Mouse (Mus musculus) activated CD4-positive, CD25-positive, alpha-beta regulatory T cell, adult 4 months (primary cell): ENCODE data around the gene Mast4. TPM values are rescaled to one million over a fixed set of nuclear protein-coding genes. Genes with fewer than 3 reads are reported as not detected.

Experiments
- ATAC-seq: one replicate; pipeline ENCODE4 v1.8.0; 2017
- polyA plus RNA-seq, 2 experiments: library from polyadenylated mRNA; unstranded; fragments of 100-300 nt; shearing (Covaris generic); gene quantifications; one replicate each; pipeline ENCODE4 v1.2.1; 2017

The Mast4 gene
- polyA plus RNA-seq, 2 experiments from 2014 or later: 10.1 to 13.1 TPM

DNA sequence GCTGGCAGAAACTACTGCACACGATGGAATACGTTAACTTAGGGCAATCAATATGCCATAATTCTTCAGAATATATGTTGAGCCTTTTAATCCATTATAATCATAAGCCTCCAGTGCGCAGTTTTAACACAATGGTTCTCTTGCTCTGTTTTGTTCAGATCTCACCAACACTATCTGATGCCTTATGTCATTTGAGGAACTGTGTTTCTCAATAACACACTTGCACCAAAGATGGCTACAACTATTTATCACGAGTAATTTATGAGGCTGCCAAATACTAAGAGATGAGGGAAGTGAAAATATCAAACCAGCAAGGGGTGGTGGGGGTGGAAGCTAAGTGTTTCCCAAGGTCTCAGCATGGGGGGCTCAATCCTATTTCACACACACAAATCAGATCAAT lies 448.1 kb downstream of the Mast4 start:
- ATAC-seq: no peak

DNA sequence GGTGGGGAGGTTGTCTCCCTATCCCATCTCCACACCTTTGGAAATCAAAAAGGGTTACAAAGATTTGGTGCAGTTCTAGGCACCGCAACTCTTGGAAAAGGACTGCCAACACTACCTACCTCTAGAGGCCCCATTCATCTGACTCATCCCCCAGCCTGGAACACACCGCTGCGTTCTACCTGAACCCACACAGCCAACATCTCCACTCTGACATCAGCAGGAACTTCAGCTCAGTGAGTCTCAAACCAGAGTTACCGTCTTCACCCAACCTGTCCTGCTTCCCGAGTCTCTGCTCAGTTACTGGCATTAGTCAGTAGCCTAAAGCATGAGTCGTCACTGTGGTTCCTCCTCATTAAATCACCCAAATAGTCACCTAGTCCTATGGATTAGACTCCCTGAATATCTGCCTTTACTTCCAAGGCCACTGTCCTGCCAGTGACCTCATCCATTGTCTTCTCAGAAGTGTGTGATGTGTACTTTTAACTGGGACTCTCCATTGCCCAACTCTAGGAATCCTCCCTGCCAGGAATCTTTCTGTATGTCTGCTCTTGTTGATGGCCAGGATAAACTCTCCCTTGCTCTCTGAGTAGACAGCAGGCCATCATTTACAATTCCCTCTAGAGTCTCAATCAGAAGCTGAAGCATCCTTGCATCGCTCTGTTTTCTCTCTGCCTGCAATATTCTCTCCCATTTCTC lies 453.8 kb downstream of the Mast4 start:
- ATAC-seq: no peak

DNA sequence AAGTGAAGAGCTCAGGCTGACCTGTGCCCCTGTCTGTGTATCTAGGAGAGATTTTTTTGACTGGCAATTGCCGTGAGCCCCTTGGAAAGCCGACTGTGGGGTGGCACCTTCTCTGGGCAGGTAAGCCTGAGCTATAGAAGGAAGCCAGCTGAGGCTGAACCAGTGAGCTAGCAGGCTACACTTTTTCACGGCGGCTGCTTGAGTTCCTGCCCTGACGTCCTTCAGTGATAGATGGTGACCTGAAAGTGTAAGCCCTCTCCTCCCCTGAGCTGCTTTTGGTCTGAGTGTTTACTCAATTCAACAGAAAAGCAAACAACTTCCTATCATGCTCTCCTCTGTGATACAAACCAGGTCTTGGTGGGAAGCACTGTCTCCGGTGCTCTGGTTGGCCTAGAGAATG lies 455.7 kb downstream of the Mast4 start:
- ATAC-seq: no peak

DNA sequence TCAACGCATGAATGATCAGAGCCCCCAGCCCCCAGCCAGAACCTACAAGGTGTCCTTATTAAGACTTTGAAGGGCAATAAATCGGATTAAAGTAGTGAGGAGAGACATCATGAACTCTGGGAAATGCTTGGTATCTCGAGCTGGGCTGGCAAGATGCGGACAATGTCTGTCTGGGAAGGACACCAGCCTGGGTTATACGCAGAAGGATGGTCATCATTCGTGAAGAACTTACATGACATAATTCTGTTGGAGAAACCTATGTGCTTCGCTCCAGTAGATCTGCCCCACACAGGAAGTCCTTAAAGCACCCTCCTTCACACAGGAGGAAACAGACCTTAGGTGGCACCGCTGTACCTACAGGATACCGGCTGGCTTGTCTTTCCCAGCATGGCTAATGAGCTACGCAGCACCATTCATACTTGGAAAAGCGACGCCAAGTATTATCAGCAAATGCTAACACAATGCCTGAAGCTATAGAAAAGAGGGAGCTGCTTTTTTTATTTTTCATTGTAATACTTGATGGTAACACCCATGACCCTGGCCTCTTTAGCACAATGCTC lies 456.5 kb downstream of the Mast4 start:
- no peak for ATAC-seq

DNA sequence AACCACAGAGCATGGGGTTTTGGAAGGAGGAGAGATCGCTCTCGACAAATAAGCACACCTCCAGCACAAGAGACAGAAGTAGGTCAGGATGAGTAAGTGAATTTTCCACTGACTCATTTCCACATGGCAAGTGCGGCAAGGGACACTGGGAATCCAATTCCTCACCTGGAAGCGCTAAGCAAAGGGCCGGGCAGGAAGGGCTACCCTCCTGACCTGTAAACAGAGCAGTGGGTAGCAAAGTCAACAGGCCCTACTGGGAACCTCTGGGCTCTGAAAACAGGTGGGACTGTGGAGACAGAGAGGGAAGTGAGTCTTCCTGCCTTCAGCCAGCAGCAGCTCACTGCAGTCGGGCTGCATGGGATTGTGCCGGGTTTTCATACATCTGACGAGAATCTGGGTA lies 457.1 kb downstream of the Mast4 start:
- ATAC-seq: no peak

DNA sequence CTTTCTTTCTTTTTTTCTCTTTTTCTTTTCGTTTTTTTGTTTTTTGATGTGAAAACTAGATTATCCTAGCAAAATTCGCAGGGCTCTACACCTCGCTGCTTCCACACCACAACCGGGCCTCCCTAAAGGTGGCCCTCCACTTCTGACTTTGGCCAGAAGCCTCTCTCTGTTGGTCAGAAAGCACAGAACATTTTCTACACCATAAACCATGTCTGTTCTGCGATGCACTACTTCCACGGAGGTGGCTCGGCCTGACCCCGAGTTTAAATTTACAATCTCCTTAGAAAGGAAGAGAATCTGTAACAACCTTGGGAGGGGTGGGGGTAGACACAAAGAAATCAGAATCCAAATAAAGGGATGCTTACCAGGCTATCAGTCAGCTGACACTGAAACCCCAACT lies 458.8 kb downstream of the Mast4 start:
- ATAC-seq: no peak

DNA sequence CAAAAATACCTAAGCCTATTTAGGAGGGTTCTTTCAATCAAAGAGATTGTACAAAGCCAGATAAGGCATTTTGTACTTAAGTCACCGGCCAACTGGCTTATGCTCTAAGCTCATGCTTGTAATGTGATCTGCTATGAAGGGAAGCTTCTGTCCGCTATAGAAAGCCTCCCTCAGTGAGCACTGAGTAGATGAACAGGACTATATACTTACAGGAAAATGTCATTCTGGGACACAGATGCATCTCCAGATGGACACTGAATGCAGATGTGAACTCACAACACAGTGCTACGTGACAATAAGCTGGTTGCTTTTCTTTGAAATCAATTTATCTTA lies 459.2 kb downstream of the Mast4 start:
- ATAC-seq: no peak

DNA sequence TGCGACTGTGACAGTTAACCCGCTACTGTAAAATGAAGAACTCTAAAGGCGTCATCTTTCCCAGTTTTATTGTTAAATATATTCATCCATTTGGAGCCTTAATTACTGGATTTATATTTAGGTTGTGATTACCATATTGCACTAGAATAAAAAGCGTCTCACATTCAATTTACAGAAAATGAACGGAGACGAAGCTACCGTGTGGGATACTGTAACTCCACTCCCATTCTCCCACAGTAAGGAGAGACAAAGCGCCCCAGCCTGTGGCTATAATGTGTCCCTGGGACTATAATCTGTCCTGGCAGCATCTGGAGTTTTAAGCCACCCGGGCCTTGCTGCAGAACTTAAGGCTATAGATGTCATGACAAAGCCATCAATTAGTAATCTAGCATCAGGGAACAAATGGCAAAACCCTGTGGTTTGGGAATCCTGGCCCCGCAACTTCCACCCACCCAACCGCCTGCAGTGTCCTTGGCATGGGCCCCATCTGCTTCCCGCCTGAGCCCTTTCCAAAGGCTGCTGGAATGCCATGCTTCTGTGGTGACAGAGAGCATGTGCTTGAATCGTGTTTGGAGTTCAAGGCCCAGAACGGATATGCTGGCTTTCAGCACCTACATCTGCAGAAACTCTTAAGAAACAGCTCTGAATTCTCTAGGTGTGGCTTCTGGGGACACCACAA lies 459.7 kb downstream of the Mast4 start:
- no peak for ATAC-seq

DNA sequence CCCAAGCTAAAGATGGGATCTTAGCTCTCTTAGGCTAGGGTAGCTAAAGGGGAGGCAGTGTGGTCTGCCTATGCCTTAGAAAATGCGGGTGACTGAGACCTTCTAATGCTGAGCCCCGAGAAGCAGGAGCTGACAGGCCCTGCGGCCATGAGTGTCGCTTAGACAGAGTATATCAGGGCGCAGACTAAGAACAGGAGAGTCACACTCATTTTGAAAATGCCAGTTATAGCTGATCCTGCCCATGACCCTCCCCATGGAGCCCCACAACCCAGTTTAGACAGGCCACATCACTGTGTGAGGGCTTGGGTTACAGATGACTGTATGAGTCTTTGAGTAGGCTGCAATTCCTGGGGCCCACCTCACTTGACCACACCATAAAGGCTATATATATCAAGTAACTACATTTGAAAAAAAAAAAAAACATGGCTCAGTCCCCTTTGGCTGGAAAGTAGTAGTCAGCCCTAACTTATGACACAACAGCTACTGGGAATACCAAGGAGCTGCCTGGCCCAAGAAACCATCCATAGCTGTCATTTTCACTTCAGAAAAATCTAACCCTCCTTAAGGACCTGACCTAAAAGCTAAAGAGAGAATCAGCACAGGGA lies 460.8 kb downstream of the Mast4 start:
- no peak for ATAC-seq

DNA sequence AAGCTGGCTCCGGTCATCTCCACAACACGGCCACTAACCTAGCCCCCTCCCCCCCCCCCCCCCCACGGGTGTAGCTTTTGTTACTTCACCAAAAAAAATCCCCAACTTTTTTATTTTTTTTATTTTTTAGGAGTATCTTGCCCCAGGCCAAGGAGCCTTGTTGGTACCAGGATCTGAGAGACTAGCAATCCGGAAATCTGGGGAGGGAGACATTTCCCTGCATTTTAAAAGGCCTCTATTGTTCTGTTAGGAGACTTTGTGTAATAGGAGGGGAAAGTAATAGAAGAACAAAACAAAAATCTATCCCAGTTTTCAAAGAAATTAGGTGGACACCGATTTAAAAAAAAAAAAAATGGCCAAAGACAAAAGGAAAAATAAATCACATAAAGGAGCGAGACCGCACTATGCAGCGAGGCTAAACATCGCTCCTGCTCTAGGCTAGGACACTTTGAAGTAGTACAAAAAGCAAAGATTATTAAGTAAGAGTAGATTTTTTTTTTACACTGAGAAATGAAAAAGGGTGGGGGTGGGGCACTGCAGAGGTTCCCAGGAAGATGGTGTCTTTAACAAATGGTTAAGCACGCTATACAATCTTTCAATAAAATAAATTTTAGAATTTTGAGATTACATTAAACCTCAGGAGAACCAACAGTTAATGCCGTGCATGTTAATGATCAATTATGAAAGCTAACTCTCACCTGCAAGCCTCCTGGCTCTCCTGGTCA lies 462.8 kb downstream of the Mast4 start:
- ATAC-seq: no peak

DNA sequence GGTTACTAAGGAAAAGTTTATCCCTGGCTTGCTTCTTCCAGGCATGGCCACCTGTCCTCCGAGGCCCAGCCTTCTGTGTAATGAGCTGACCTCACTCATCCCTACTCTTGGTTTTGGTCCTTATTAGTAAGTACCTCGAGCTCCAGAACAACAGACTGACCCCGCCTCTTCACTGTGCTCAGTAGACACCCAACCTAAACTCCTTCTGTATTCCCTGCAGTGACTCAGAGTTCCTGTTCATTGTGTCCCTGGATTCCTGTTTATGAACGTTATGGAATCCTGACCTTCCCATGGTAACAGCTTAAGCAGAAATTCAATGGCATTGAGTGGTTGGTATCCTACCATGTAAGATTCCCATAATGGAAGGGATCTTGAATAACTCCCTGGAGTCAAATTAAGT lies 464.8 kb downstream of the Mast4 start:
- no peak for ATAC-seq

DNA sequence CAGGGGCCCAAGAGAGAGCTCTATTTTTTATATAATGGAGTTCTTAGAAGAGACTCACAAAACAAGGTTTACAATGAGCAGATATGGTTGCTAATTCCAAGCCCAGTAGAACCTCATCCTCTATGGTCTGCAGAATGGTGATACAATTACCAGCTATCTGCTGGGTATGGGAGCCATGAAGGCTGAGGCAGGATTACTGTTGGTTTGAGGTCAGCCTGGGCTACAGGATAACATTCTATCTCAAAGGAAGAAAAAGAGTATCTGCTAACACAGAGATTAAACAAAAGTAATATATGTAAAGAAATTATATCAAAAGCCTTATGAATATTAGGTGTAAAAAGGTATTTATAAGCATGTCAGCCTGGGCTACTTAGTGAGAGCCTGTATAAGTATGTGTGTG lies 467.5 kb downstream of the Mast4 start:
- no peak for ATAC-seq

DNA sequence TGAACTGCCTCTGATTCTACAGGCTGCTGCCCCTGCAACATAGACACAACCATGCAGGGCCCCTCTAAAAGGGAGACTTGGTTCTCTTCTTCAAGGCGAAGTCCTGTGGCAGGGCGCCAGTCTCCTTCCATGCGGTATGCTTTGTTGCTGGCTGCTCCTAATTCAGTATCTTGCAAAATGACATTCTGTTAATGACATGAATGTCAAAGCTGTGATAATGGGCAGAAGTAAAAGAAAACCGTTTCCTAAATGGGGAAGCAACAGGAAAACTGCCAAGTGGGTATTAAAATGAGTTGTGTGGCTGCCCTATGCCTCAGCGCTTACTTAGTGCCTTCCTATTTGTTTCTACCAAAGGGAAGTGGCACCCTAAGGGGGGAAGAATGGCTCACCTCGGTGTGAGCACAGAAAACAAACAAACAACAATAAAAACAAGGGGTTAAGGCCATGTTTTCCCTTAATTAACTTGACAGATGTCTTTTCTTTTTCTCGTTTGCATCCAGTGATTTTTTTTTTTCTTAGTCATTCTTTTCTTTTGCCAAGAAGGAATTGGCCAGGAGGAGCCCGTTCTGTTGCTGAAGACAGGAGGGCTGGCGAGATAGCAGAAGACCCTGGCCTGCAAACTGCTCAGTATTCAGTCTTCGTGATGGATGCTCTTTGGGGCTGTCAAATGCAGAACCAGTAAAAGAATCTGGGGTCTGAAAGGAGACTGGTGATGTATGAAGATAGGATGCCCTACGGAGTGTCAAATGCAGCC lies 468.1 kb downstream of the Mast4 start:
- ATAC-seq: no peak

DNA sequence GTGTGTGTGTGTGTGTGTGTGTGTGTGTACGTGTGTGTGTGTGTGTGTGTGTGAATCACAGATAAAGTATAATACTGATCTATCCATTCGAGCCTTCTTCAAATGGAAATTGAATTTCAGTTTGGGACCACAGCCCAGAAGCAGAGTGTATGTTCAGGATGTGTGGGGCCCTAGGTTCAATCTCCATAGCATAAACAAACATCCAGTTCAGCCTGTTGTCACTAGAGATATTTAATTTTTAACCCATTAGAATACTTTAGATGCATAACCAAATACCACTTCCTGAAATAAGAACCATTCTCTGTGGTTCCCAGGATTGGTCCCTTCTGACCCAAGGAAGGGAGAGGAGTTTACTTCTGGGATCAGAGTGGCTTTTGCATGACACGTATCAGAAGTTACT lies 468.8 kb downstream of the Mast4 start:
- no peak for ATAC-seq

DNA sequence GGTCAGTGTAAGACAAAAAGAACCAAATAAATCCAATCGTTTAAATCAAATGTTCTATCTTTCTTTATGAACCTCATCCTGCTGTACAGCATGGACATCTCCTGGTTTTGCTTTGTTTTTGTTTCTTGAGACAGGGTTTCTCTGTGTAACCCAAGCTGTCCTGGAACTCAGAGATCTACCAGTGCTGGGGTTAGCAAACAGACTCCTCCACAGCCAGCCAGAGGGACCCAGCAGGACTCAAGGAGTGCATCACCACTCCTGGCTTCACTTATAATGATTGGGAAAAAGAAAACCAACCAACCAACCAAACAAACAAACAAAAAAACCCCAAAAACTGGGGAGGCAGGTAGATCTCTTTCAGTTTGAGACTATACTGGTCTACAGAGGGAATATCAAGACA lies 469.5 kb downstream of the Mast4 start:
- ATAC-seq: no peak

DNA sequence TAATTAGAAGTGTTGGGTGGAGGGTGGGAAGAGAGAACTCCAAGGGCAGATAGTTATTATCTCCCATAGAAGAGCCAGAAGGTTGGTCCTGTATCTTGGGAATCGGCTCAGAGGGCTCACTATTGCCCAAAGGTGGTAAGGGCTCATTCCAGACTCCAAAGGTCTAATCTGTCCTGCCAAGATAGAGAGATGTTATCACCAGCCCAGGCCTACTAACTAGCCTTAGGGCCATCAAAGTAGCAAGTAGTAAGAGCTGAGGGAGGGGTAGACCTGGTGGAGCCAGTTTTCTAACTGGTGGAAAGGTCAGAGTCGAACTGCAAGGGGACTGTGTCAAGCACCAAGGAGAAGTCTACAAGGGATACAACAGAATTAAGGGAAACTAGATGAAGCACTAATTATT lies 470.2 kb downstream of the Mast4 start:
- ATAC-seq: no peak

DNA sequence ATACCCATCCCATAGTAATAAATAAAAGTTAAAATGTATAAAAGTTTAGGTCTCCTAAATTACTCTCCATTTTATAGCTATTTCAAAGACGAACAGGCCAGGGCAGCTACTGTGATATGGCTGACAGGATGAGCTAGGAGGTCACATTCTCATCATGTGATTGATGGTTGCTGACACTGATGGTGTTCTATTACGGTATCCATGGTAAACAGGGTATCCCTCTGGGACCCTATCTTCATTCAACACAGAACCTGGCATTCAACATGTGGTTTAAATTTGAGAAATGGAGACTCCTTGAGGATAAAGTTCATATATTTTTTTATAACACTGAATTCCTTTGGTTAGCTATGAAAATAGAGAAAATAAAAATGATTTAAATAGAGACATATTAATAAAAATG lies 471.3 kb downstream of the Mast4 start:
- ATAC-seq: no peak

DNA sequence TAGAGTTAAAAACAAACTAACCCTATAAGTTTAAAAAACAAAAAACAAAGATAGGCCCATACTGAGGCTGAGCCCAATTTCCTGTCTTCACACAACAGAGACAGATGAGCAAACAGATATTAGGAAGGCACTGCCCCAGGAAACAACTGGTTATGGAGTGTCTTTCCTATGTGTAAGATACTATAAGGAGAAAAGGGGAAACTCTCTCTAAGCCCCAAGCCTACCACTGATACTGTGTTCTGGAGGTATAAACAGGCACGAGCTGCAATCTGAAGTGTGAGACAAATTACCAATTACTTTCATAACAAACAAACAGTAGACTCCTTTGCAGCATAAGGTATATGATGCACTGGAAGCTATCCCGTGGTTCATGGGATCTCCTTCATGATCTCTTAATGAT lies 471.9 kb downstream of the Mast4 start:
- no peak for ATAC-seq

DNA sequence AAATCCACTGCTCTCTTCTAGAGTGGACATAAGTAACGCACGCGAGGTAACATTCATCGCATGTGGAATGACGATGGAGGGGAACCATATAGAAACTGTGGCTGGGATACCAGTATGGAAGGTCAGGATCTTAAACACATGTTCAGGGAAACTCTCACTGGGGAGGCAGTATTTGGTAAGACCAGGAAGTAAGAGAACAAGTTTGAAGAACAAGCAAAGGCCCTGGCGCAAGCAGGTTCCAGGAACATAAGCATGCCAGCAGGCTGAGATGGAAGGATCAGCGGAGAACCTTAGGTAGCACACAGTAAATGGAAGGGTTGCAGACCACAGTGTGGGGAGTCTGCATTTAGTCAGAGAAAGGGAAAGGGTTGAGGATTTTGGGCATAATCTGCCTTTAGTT lies 473.6 kb downstream of the Mast4 start:
- no peak for ATAC-seq

DNA sequence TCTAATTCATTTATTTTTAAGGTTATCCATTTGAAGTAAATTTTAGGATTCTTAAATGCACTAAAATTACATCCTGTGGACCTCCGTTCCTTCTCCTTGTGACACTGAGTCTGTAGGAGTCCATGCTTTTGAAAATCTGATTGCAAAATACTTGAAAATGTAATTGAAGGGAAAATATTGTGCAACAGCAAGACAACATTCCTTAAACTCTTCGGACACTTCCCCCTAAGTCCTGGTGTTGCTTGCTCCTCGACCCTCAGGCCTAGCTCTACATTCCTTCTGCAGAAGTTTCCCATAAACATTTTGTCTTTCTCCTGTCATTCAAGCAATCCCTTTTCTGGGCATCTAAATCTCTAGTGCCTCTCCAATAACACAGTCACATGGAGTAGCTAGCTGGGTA lies 474.2 kb downstream of the Mast4 start:
- no peak for ATAC-seq

DNA sequence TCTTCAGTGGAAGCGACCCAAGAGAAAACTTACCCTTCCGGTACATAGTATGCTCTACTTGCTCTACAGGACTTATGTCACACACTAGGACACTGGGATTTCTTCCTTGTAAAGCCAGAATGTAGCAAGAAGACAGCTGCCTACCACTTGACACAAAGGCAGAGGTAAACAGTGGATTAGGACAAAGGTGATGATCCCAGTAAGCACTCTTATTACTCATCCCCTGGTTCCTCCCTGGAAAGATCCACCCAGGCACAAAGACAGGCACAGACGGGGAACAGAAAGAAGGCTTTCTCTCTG lies 476.8 kb downstream of the Mast4 start:
- no peak for ATAC-seq

DNA sequence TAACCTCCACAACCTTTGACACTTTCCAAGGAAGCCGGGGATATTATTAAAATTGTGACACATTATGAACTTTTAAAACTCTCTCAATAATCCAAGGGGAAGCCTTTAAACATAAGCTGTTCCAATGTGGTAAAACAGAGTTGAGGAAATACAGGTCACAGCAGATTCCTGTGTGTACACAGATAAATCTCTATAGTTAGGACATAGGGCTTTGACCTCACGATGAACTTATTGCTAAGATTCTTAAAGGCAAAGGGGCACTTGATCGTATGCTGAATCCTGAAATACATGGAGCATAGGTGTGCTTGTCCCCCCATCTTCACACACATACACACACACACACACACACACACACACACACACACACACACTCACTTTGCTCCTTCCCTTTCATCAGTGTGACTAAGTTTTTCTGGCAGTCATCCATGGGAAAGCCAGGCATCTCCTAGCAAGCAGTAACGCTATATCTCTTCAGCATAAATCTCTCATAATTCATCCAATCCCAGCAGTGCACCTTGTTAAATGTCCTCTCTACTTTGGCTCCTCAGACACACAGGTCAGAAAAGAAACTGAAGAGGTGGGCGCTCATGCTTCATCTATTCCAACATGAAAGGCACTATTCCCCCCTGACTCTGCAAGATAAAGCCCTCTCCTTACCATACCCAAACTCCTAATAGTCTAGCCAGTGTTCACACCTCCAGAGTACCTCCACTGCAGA lies 477.3 kb downstream of the Mast4 start:
- no peak for ATAC-seq
